Mouse (Mus musculus): ENCODE data around the gene Ubxn6.

Gene Ubxn6

GRCm38 (mm10) chr17:56022131-56022988 is 52.5 kb downstream of the Ubxn6 start:
- WGBS, result 78% methylated on average over 2 of the region's 2 CpGs

- WGBS, result 59% methylated on average over 4 of the region's 4 CpGs
These were observed 53.5 kb downstream of the Ubxn6 start for GRCm38 (mm10) chr17:56021161-56021910.

DNA sequence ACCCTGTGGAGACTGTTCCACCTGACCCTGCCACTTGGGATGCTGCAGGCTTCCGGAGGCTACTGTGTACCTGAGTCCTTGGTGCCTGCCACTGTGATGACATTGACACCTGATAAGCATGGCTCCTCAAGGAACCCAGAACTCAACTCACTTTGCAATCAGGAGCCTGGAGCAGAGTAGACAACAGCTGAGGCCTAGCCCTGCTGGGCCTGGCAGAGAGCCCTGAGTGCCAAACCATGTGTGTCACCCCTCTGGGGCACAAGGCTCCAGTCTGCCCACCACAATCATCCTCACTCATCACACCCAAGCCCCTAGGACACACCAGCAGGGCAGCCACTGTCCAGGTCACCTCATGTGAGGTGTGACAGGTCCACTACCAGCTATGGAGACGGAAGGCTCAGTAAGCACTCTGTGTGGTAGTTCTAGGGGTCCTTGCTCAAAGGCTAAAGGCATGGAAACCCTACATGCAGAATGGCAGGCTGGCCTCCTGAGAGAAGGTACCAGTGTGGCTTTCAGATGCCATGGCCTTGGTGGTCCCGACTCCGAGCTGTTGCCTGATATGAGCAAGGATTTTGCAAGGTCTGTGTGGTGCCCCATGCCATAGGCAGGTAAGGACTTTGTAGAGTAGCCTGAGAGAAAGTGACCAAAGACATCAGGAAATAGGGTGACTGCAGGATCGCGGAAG is 54.3 kb downstream of the Ubxn6 start:
- WGBS, result 85% methylated on average over 6 of the region's 6 CpGs

DNA sequence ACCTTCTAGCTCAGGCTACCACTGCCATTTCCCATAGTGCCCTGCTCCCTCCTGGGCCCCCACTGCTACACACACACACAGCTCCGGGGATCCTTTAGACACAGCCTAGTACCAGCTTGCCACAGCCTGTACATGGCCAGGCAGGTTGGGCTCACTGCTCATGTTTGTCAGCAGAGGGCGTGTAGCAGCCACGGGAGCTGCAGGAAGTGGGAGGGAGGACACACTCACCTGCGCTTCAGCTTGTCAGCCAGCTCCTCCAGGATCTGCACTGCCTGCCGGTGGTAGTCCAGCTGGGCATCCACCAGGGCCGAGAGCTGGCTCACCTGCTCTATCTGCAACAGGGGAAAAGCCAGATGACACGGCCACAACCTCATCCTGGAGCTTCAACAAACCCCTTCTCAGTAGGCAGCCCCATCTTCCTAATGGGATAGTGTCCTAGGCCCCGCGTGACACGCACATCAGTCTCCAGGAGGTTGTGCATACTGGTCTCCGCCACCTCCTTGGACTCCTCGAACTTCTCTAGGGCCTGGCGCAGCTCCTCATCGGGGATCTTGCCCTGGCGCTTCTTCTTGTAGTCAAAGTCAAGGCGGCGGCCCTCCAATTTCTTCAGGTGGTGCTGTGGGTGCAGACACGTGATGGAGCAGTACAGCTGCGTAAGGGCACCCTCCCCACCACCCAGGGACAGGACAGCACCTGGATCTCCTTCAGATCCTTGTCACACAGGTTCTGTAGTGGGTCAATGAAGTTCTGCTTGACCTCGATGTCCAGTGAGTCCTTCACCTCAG is 56.3 kb downstream of the Ubxn6 start:
- WGBS, result 59% methylated on average over 20 of the region's 20 CpGs

GRCm38 (mm10) chr17:56017848-56018247 is 57.0 kb downstream of the Ubxn6 start:
- 75% methylated on average over 7 of the region's 7 CpGs for WGBS
